Mouse (Mus musculus): ENCODE data around the gene Zfhx3. TPM values are rescaled to one million over a fixed set of nuclear protein-coding genes. Genes with fewer than 3 reads are reported as not detected.

Zfhx3 gene
- polyA plus RNA-seq, 1 experiment from 2014 or later, result 8.2 TPM

DNA sequence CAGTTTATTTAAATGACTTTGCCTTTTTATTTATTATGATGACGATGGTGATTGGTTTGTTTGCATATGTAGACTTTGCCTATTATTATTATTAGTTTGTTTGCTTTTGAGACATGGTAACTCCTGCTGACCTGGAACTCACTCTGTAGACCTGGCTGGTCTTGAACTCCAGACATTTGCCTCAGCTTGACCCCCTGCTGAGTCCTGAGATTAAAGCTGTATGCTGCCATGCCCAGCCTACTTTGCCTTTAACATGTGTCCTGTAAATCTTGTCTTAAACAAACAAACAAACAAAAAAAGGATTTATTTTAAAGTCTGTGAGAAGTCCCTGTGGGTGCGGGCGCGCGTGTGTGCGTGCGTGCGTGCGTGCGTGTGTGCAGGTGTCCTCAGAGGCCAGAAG, 783.2 kb downstream of the Zfhx3 start:
- H3K36me3 ChIP-seq (ENCODE audit: insufficient read depth, low read length), result no peaks in the 10 kb centered on the region
- H3K4me1 ChIP-seq (ENCODE audit: insufficient read depth, low read depth, low read length), result peaks cover 17% of the 10 kb centered on the region
- WGBS, result 84% methylated on average over 10 of the region's 10 CpGs
- H3K4me2 ChIP-seq (replicated peaks; ENCODE audit: low read depth, low read length), result no peak overlapping the region
- no peak for ATAC-seq
- H3K27me3 ChIP-seq (replicated peaks; ENCODE audit: insufficient read depth, low read length), result no peaks in the 10 kb centered on the region
- TF ChIP-seq EP300 (IDR thresholded peaks at IDR 0.05) (no peak), CTCF (IDR thresholded peaks at IDR 0.05) (no peak)
- no peak for DNase-seq (ENCODE audit: low spot score)
- H3K9ac ChIP-seq (replicated peaks; ENCODE audit: low read depth), result no peak overlapping the region
- H3K9me3 ChIP-seq (ENCODE audit: low read length), result no peaks in the 10 kb centered on the region
- H3K4me3 ChIP-seq (ENCODE audit: low read depth, low read length), result no peak overlapping the region
- no peak overlapping the region for H3K27ac ChIP-seq (ENCODE audit: low read length)

- TF ChIP-seq EP300 (IDR thresholded peaks at IDR 0.05) (no peak), CTCF (IDR thresholded peaks at IDR 0.05) (no peak)
Measured at GRCm38 (mm10) chr8:108726541-108727241, 784.2 kb downstream of the Zfhx3 start.

GRCm38 (mm10) chr8:108729169-108729568, 786.7 kb downstream of the Zfhx3 start:
- no peak overlapping the region for H3K4me3 ChIP-seq (ENCODE audit: low read depth, low read length)
- DNase-seq (ENCODE audit: low spot score) (no peak), ATAC-seq (no peak)
- H3K9me3 ChIP-seq (ENCODE audit: low read length), result no peaks in the 10 kb centered on the region
- 31% methylated on average over 2 of the region's 2 CpGs for WGBS
- TF ChIP-seq CTCF (IDR thresholded peaks at IDR 0.05) (no peak), EP300 (IDR thresholded peaks at IDR 0.05) (no peak)
- H3K27ac ChIP-seq (ENCODE audit: low read length), result no peak overlapping the region
- H3K36me3 ChIP-seq (ENCODE audit: insufficient read depth, low read length), result no peaks in the 10 kb centered on the region
- peaks cover 28% of the 10 kb centered on the region for H3K4me1 ChIP-seq (ENCODE audit: insufficient read depth, low read depth, low read length)
- no peak overlapping the region for H3K4me2 ChIP-seq (replicated peaks; ENCODE audit: low read depth, low read length)
- H3K27me3 ChIP-seq (replicated peaks; ENCODE audit: insufficient read depth, low read length), result no peaks in the 10 kb centered on the region
- no peak overlapping the region for H3K9ac ChIP-seq (replicated peaks; ENCODE audit: low read depth)

More at GRCm38 (mm10) chr8:108726541-108727241, 784.2 kb downstream of the Zfhx3 start:
- 38% methylated on average over 12 of the region's 12 CpGs for WGBS
- no peaks in the 10 kb centered on the region for H3K27me3 ChIP-seq (replicated peaks; ENCODE audit: insufficient read depth, low read length)
- DNase-seq (ENCODE audit: low spot score), result no peak
- H3K4me3 ChIP-seq (ENCODE audit: low read depth, low read length), result no peak overlapping the region
- no peak overlapping the region for H3K27ac ChIP-seq (ENCODE audit: low read length)
- H3K9me3 ChIP-seq (ENCODE audit: low read length), result no peaks in the 10 kb centered on the region
- H3K4me1 ChIP-seq (ENCODE audit: insufficient read depth, low read depth, low read length), result peaks cover 20% of the 10 kb centered on the region
- peak; percentile 20; the same call in 1 of the 2 replicates for ATAC-seq
- no peak overlapping the region for H3K9ac ChIP-seq (replicated peaks; ENCODE audit: low read depth)
- H3K4me2 ChIP-seq (replicated peaks; ENCODE audit: low read depth, low read length), result 0 out of 2 replicates have a peak overlapping the region, but pooled peaks have one; percentile 27
- no peaks in the 10 kb centered on the region for H3K36me3 ChIP-seq (ENCODE audit: insufficient read depth, low read length)

DNA sequence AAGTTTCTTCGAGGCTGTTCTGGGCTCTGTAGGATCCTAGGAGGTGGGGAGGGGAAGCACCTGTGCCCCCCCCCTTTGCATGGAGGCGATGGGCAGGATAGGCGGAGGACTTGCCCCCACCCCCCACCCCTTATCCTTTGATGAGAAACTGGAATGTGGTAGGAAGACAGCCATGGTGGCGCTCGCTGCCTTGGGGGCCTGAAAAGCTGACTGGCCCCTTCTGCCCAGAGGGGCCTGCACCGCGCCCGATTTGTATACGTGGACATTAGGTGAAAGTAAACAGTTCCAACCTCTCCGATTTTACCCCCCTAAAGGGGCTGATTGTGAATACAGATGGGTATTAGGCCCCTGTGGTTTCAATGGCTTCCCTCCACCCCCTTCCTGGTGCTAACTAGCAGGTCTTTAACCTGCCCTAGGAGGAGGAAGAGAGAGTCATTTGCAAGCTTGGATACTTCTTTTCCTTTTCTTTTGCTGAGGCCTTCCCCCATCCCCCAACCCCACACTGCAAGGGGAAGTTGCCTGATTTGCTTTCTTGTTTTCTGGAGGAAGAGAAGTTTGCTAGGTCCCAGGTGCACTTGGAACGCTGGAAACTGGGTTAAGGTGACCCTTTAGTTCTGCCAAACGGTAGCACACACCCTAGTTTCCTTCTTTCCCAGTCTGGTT, 787.4 kb downstream of the Zfhx3 start:
- Histone ChIP-seq H3K4me2 (replicated peaks; ENCODE audit: low read depth, low read length) (no peak overlapping the region), H3K9me3 (ENCODE audit: low read length) (no peaks in the 10 kb centered on the region), H3K27ac (ENCODE audit: low read length) (no peak overlapping the region), H3K9ac (replicated peaks; ENCODE audit: low read depth) (no peak overlapping the region), H3K4me3 (ENCODE audit: low read depth, low read length) (no peak overlapping the region), H3K27me3 (replicated peaks; ENCODE audit: insufficient read depth, low read length) (no peaks in the 10 kb centered on the region), H3K4me1 (ENCODE audit: insufficient read depth, low read depth, low read length) (peaks cover 28% of the 10 kb centered on the region), H3K36me3 (ENCODE audit: insufficient read depth, low read length) (no peaks in the 10 kb centered on the region)
- TF ChIP-seq CTCF (IDR thresholded peaks at IDR 0.05) (no peak), EP300 (IDR thresholded peaks at IDR 0.05) (no peak)
- DNase-seq (ENCODE audit: low spot score), result no peak
- WGBS, result 41% methylated on average over 11 of the region's 12 CpGs
- no peak for ATAC-seq

- Histone ChIP-seq H3K4me1 (ENCODE audit: insufficient read depth, low read depth, low read length) (peaks cover 30% of the 10 kb centered on the region), H3K4me2 (replicated peaks; ENCODE audit: low read depth, low read length) (no peak overlapping the region), H3K36me3 (ENCODE audit: insufficient read depth, low read length) (no peaks in the 10 kb centered on the region), H3K9me3 (ENCODE audit: low read length) (no peaks in the 10 kb centered on the region), H3K9ac (replicated peaks; ENCODE audit: low read depth) (no peak overlapping the region), H3K27me3 (replicated peaks; ENCODE audit: insufficient read depth, low read length) (no peaks in the 10 kb centered on the region), H3K4me3 (ENCODE audit: low read depth, low read length) (no peak overlapping the region), H3K27ac (ENCODE audit: low read length) (no peak overlapping the region; the same call in 1 of the 2 replicates)
- TF ChIP-seq CTCF (IDR thresholded peaks at IDR 0.05) (no peak), EP300 (IDR thresholded peaks at IDR 0.05) (no peak)
- WGBS, result 34% methylated on average over 9 of the region's 9 CpGs
- ATAC-seq (no peak), DNase-seq (ENCODE audit: low spot score) (peak; percentile 43)
Measured at GRCm38 (mm10) chr8:108730907-108731440, 788.5 kb downstream of the Zfhx3 start.

- H3K4me3 ChIP-seq (ENCODE audit: low read depth, low read length), result no peak overlapping the region
- no peak for ATAC-seq
Measured at GRCm38 (mm10) chr8:108732500-108732899, 790.1 kb downstream of the Zfhx3 start.

More at GRCm38 (mm10) chr8:108732500-108732899, 790.1 kb downstream of the Zfhx3 start:
- TF ChIP-seq CTCF (IDR thresholded peaks at IDR 0.05), result no peak
- no peak for DNase-seq (ENCODE audit: low spot score)
- no peak overlapping the region for H3K9ac ChIP-seq (replicated peaks; ENCODE audit: low read depth)
- peaks cover 42% of the 10 kb centered on the region for H3K4me1 ChIP-seq (ENCODE audit: insufficient read depth, low read depth, low read length)
- H3K36me3 ChIP-seq (ENCODE audit: insufficient read depth, low read length), result no peaks in the 10 kb centered on the region
- 32% methylated on average over 11 of the region's 11 CpGs for WGBS
- H3K9me3 ChIP-seq (ENCODE audit: low read length), result no peaks in the 10 kb centered on the region
- H3K27ac ChIP-seq (ENCODE audit: low read length), result no peak overlapping the region
- no peak overlapping the region for H3K4me2 ChIP-seq (replicated peaks; ENCODE audit: low read depth, low read length)
- H3K27me3 ChIP-seq (replicated peaks; ENCODE audit: insufficient read depth, low read length), result no peaks in the 10 kb centered on the region
